Mouse (Mus musculus): ENCODE data around the gene Cyp2f2. TPM values are rescaled to one million over a fixed set of nuclear protein-coding genes. Genes with fewer than 3 reads are reported as not detected.

Gene Cyp2f2
- polyA plus RNA-seq, 1 experiment from 2014 or later, result not detected

- H3K4me3 ChIP-seq, result no peak overlapping the region
- H3K27me3 ChIP-seq (replicated peaks), result no peaks in the 10 kb centered on the region
- 0 out of 2 replicates have a peak, but pooled peaks cover 2% of the 10 kb centered on the region for H3K9me3 ChIP-seq (replicated peaks)
- 36% methylated on average over 3 of the region's 3 CpGs for WGBS (ENCODE audit: insufficient replicate concordance)
- no peak for ATAC-seq
- no peak overlapping the region for H3K4me2 ChIP-seq
- no peaks in the 10 kb centered on the region for H3K36me3 ChIP-seq
- no peak overlapping the region for H3K9ac ChIP-seq
- no peak overlapping the region for H3K27ac ChIP-seq
- 0 out of 2 replicates have a peak, but pooled peaks cover 4% of the 10 kb centered on the region for H3K4me1 ChIP-seq
Observed at GRCm38 (mm10) chr7:27128162-27128561, 8.5 kb downstream of the Cyp2f2 start.

GRCm38 (mm10) chr7:27128946-27129345 lies 9.2 kb downstream of the Cyp2f2 start:
- Histone ChIP-seq H3K4me1 (0 out of 2 replicates have a peak, but pooled peaks cover 4% of the 10 kb centered on the region), H3K27ac (no peak overlapping the region), H3K27me3 (replicated peaks) (no peaks in the 10 kb centered on the region), H3K36me3 (no peaks in the 10 kb centered on the region), H3K9ac (no peak overlapping the region), H3K4me2 (no peak overlapping the region), H3K9me3 (replicated peaks) (0 out of 2 replicates have a peak, but pooled peaks cover 2% of the 10 kb centered on the region), H3K4me3 (no peak overlapping the region)
- WGBS (ENCODE audit: insufficient replicate concordance), result 79% methylated on average over 13 of the region's 13 CpGs
- ATAC-seq, result no peak

GRCm38 (mm10) chr7:27129811-27130210 lies 10.1 kb downstream of the Cyp2f2 start:
- Histone ChIP-seq H3K4me3 (no peak overlapping the region), H3K27me3 (replicated peaks) (no peaks in the 10 kb centered on the region), H3K4me1 (0 out of 2 replicates have a peak, but pooled peaks cover 4% of the 10 kb centered on the region), H3K36me3 (no peaks in the 10 kb centered on the region), H3K27ac (no peak overlapping the region), H3K9ac (no peak overlapping the region), H3K4me2 (no peak overlapping the region), H3K9me3 (replicated peaks) (0 out of 2 replicates have a peak, but pooled peaks cover 2% of the 10 kb centered on the region)
- 78% methylated on average over 11 of the region's 12 CpGs for WGBS (ENCODE audit: insufficient replicate concordance)
- no peak for ATAC-seq

GRCm38 (mm10) chr7:27130521-27131370 lies 11.0 kb downstream of the Cyp2f2 start:
- Histone ChIP-seq H3K4me3 (no peak overlapping the region), H3K4me2 (no peak overlapping the region), H3K9ac (no peak overlapping the region), H3K36me3 (no peaks in the 10 kb centered on the region), H3K27me3 (replicated peaks) (no peaks in the 10 kb centered on the region), H3K27ac (no peak overlapping the region), H3K4me1 (0 out of 2 replicates have a peak, but pooled peaks cover 4% of the 10 kb centered on the region), H3K9me3 (replicated peaks) (0 out of 2 replicates have a peak, but pooled peaks cover 2% of the 10 kb centered on the region)
- ATAC-seq, result no peak
- 75% methylated on average over 22 of the region's 22 CpGs for WGBS (ENCODE audit: insufficient replicate concordance)

GRCm38 (mm10) chr7:27131387-27131786 lies 11.7 kb downstream of the Cyp2f2 start:
- Histone ChIP-seq H3K36me3 (no peaks in the 10 kb centered on the region), H3K4me1 (0 out of 2 replicates have a peak, but pooled peaks cover 4% of the 10 kb centered on the region), H3K9me3 (replicated peaks) (0 out of 2 replicates have a peak, but pooled peaks cover 2% of the 10 kb centered on the region), H3K9ac (no peak overlapping the region), H3K4me3 (no peak overlapping the region), H3K27ac (no peak overlapping the region), H3K27me3 (replicated peaks) (no peaks in the 10 kb centered on the region), H3K4me2 (no peak overlapping the region)
- 54% methylated on average over 2 of the region's 2 CpGs for WGBS (ENCODE audit: insufficient replicate concordance)
- no peak for ATAC-seq

- no peaks in the 10 kb centered on the region for H3K27me3 ChIP-seq (replicated peaks)
- no peak overlapping the region for H3K27ac ChIP-seq
- H3K4me3 ChIP-seq, result no peak overlapping the region
- 0 out of 2 replicates have a peak, but pooled peaks cover 2% of the 10 kb centered on the region for H3K9me3 ChIP-seq (replicated peaks)
- 0 out of 2 replicates have a peak, but pooled peaks cover 4% of the 10 kb centered on the region for H3K4me1 ChIP-seq
- no peak overlapping the region for H3K9ac ChIP-seq
- no peaks in the 10 kb centered on the region for H3K36me3 ChIP-seq
- WGBS (ENCODE audit: insufficient replicate concordance), result 14% methylated on average over 10 of the region's 10 CpGs
- no peak for ATAC-seq
- 0 out of 2 replicates have a peak overlapping the region, but pooled peaks have one; percentile 10 for H3K4me2 ChIP-seq
Observed at GRCm38 (mm10) chr7:27132588-27132987, 12.9 kb downstream of the Cyp2f2 start.

- WGBS (ENCODE audit: insufficient replicate concordance), result 56% methylated on average over 12 of the region's 12 CpGs
- no peak overlapping the region for H3K27ac ChIP-seq
- H3K36me3 ChIP-seq, result no peaks in the 10 kb centered on the region
- no peaks in the 10 kb centered on the region for H3K27me3 ChIP-seq (replicated peaks)
- H3K9ac ChIP-seq, result no peak overlapping the region
- 0 out of 2 replicates have a peak overlapping the region, but pooled peaks have one; percentile 10 for H3K4me2 ChIP-seq
- H3K9me3 ChIP-seq (replicated peaks), result 0 out of 2 replicates have a peak, but pooled peaks cover 2% of the 10 kb centered on the region
- H3K4me1 ChIP-seq, result 0 out of 2 replicates have a peak, but pooled peaks cover 4% of the 10 kb centered on the region
- no peak for ATAC-seq
- H3K4me3 ChIP-seq, result no peak overlapping the region
Observed at GRCm38 (mm10) chr7:27133156-27133555, 13.4 kb downstream of the Cyp2f2 start.

GRCm38 (mm10) chr7:27133757-27134156 lies 14.0 kb downstream of the Cyp2f2 start:
- 62% methylated on average over 4 of the region's 4 CpGs for WGBS (ENCODE audit: insufficient replicate concordance)
- 0 out of 2 replicates have a peak, but pooled peaks cover 2% of the 10 kb centered on the region for H3K9me3 ChIP-seq (replicated peaks)
- H3K4me2 ChIP-seq, result no peak overlapping the region
- no peak overlapping the region for H3K27ac ChIP-seq
- H3K27me3 ChIP-seq (replicated peaks), result no peaks in the 10 kb centered on the region
- no peak overlapping the region for H3K4me3 ChIP-seq
- 0 out of 2 replicates have a peak, but pooled peaks cover 4% of the 10 kb centered on the region for H3K4me1 ChIP-seq
- no peak overlapping the region for H3K9ac ChIP-seq
- no peaks in the 10 kb centered on the region for H3K36me3 ChIP-seq
- ATAC-seq, result no peak

GRCm38 (mm10) chr7:27136410-27136996 lies 16.8 kb downstream of the Cyp2f2 start:
- Histone ChIP-seq H3K9me3 (replicated peaks) (peaks cover 12% of the 10 kb centered on the region), H3K27ac (no peak overlapping the region), H3K4me1 (0 out of 2 replicates have a peak, but pooled peaks cover 4% of the 10 kb centered on the region), H3K27me3 (replicated peaks) (no peaks in the 10 kb centered on the region), H3K9ac (no peak overlapping the region), H3K4me3 (no peak overlapping the region), H3K36me3 (no peaks in the 10 kb centered on the region), H3K4me2 (no peak overlapping the region)
- no peak for ATAC-seq
- WGBS (ENCODE audit: insufficient replicate concordance), result 54% methylated on average over 8 of the region's 8 CpGs

- H3K9ac ChIP-seq, result no peak within 1 kb of the TSS
- H3K4me2 ChIP-seq, result no peak within 1 kb of the TSS
- H3K36me3 ChIP-seq, result peaks cover 14% of the 10 kb centered on the region
- H3K9me3 ChIP-seq (replicated peaks), result no peaks in the 10 kb centered on the region
- 68% methylated on average over 10 of the region's 10 CpGs for WGBS (ENCODE audit: insufficient replicate concordance)
- no peaks in the 10 kb centered on the region for H3K27me3 ChIP-seq (replicated peaks)
- H3K4me3 ChIP-seq, result no peak within 1 kb of the TSS
- no peaks in the 10 kb centered on the region for H3K4me1 ChIP-seq
- H3K27ac ChIP-seq, result no peak within 1 kb of the TSS
- no peak for ATAC-seq
Observed at GRCm38 (mm10) chr7:27153205-27153764, 33.6 kb downstream of the Cyp2f2 start, which contains the start of gene Cyp2t4. Gene Cyp2t4, plus strand, starts transcription at chr7:27153714.

GRCm38 (mm10) chr7:27156005-27156404 lies 36.3 kb downstream of the Cyp2f2 start:
- Histone ChIP-seq H3K36me3 (peaks cover 32% of the 10 kb centered on the region), H3K4me3 (no peak overlapping the region), H3K27me3 (replicated peaks) (no peaks in the 10 kb centered on the region), H3K27ac (no peak overlapping the region), H3K9me3 (replicated peaks) (no peaks in the 10 kb centered on the region), H3K9ac (no peak overlapping the region), H3K4me1 (peaks cover 11% of the 10 kb centered on the region), H3K4me2 (no peak overlapping the region)
- WGBS (ENCODE audit: insufficient replicate concordance), result 78% methylated on average over 13 of the region's 13 CpGs
- ATAC-seq, result no peak
